1 mouse cellular context compared by ENCODE assay signal in genomic region chr2:28525943-28526876, GRCm38 (mm10).
TF ChIP-seq lines count a peak whose summit lies in the region.

No protein-coding gene starts in this region.

TF ChIP-seq in CH12.LX, 34 proteins besides CTCF, POLR2A, EP300 and RAD21:
- TF ChIP-seq PAX5 (IDR thresholded peaks at IDR 0.05; ENCODE audit: low read length) (no peak), MAZ (IDR thresholded peaks at IDR 0.05; ENCODE audit: low read depth, low read length) (peak; percentile 89), ZKSCAN1 (IDR thresholded peaks at IDR 0.05; ENCODE audit: borderline replicate concordance, low read depth, low read length) (no peak), UBTF (IDR thresholded peaks at IDR 0.05; ENCODE audit: low read depth, low read length) (no peak), JUN (IDR thresholded peaks at IDR 0.05; ENCODE audit: insufficient read depth, low read depth, low read length) (no peak), ETS1 (conservative IDR thresholded peaks at IDR 0.05; ENCODE audit: low read depth, low read length) (peak; percentile 10; the same call in 1 of the 2 replicates), ZMIZ1 (IDR thresholded peaks at IDR 0.05; ENCODE audit: low read depth, low read length) (no peak), ZNF384 (IDR thresholded peaks at IDR 0.05; ENCODE audit: low read depth, low read length) (no peak), MXI1 (IDR thresholded peaks at IDR 0.05; ENCODE audit: low read depth, low read length) (peak; percentile 15; the same call in 1 of the 2 replicates), CHD1 (IDR thresholded peaks at IDR 0.05; ENCODE audit: low read depth, low read length) (no peak), SIN3A (IDR thresholded peaks at IDR 0.05; ENCODE audit: low read length) (no peak), USF2 (conservative IDR thresholded peaks at IDR 0.05; ENCODE audit: low read depth, low read length) (no peak), ZC3H11A (IDR thresholded peaks at IDR 0.05; ENCODE audit: low read depth, low read length) (no peak), CHD2 (IDR thresholded peaks at IDR 0.05; ENCODE audit: low read length) (peak; percentile 36; the same call in 1 of the 2 replicates), KAT2A (IDR thresholded peaks at IDR 0.05; ENCODE audit: insufficient replicate concordance, low read length) (no peak), JUND (conservative IDR thresholded peaks at IDR 0.05; ENCODE audit: low read depth, low read length) (no peak), MEF2A (IDR thresholded peaks at IDR 0.05; ENCODE audit: borderline replicate concordance, low read depth, low read length) (peak; percentile 67; the same call in 1 of the 2 replicates), TCF12 (IDR thresholded peaks at IDR 0.05; ENCODE audit: low read depth, low read length) (peak; percentile 81), BHLHE40 (IDR thresholded peaks at IDR 0.05; ENCODE audit: low read depth, low read length) (no peak), ELF1 (IDR thresholded peaks at IDR 0.05; ENCODE audit: low read depth, low read length) (peak; percentile 67), POLR2AphosphoS2 (IDR thresholded peaks at IDR 0.05; ENCODE audit: low read depth, low read length) (no peak), NELFE (IDR thresholded peaks at IDR 0.05; ENCODE audit: low read depth, low read length) (0 out of 2 replicates have a peak, but pooled peaks have one; percentile 33), SMC3 (IDR thresholded peaks at IDR 0.05; ENCODE audit: low read depth, low read length) (peak; percentile 81), E2F4 (IDR thresholded peaks at IDR 0.05; ENCODE audit: insufficient replicate concordance, low read depth, low read length) (no peak), HCFC1 (IDR thresholded peaks at IDR 0.05; ENCODE audit: low read depth, low read length) (peak; percentile 42), MYC (IDR thresholded peaks at IDR 0.05; ENCODE audit: low read depth, low read length) (0 out of 2 replicates have a peak, but pooled peaks have one; percentile 47), MAX (IDR thresholded peaks at IDR 0.05; ENCODE audit: low read length) (no peak), IRF4 (IDR thresholded peaks at IDR 0.05; ENCODE audit: low read depth, low read length) (peak; percentile 65), USF1 (IDR thresholded peaks at IDR 0.05; ENCODE audit: low read depth, low read length) (no peak), GABPA (IDR thresholded peaks at IDR 0.05; ENCODE audit: insufficient replicate concordance, low read depth, low read length) (no peak), TBP (conservative IDR thresholded peaks at IDR 0.05; ENCODE audit: low read depth, low read length) (no peak), RCOR1 (conservative IDR thresholded peaks at IDR 0.05; ENCODE audit: low read depth, low read length) (no peak), NRF1 (IDR thresholded peaks at IDR 0.05; ENCODE audit: low read depth, low read length) (peak; percentile 26; the same call in 1 of the 2 replicates), MAFK (IDR thresholded peaks at IDR 0.05; ENCODE audit: insufficient replicate concordance, low read length) (0 out of 2 replicates have a peak, but pooled peaks have one; percentile 16)
